Mouse (Mus musculus): ENCODE data around the gene Tfap2a.

Tfap2a gene

DNA sequence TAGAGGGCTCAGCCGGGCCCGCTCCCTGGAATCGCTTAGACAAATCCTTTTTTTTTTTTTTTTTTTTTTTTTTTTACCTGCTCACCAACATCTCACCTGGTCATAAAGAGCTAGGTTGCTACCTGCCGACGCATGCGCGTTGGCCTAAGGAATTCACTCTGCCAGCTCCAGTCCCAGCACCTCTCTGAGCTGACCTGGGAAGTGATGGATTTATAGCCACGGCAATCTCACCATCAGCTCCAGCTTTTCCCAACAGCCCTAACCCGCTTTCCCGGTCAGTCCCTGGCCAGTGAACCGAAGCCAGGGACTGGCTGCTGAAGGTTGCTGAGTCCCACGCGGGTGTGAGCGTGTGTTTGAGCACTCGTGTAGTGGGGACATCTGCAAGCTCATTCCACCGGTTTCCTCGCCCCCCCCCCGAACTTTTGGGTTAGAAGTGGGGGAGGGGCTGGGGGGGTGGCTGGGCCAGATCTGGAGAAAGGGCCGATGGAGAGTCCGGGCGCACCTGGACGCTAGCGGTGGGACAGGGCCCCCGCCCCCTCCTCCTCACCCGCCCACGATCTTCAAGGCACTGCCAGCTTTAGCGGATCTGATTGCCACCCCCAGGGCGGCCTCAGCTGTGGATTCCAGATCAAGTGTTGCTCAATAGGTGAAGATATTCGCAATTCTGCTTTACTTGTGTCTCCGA lies at the start of gene Tfap2a:
Tfap2a (minus strand) TSS at position 181 of the 685 bp plus-strand sequence.
- no peak for DNase-seq (ENCODE audit: low read depth)

DNA sequence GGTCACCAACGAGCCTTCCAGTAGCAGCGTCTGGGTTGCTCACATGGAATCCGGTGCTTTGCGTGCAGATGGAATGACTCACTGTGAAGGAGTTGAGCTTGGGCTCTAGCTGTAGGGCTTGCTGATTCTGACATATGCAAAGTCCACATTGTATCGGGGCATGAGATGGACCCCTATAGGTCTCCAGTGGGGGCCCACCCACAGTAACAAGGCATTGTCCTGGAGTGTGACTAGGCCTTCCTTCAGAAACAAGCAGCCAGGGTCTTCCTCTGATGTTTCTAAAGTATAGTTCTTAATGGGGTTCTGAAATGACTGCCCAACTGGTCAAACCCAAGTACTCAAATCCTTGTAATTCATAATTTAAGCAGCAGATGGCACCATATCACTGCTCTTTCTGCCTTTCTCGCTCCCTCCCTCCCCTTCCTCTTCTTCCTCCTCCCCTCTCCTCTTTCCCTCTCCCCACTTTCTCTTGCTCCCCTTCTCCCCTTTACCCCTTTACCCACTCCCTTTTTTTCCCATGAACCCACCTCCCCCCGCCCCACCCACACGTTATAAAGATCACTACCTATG lies 46.1 kb upstream of the Tfap2a start:
- peak; percentile 61 for DNase-seq (ENCODE audit: low read depth)

DNA sequence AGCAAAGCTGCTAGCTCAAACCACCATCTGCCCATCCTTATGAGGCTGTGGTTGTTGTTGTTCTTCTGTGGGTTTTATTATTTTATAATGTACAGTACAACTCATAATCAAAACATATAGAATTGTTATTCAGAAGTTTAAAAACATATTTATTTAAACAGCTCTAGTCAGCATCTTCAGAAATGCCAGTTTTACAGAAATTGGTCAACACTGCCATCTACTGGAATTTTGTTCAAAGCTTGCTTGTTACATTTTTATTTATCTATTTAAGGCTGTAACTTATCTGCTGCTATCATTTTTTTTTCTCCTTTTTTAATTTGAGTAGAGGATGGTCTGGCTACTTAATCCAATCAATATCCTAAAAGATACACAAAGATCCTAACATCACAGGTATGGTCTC lies 19.8 kb upstream of the Tfap2a start:
- peak; percentile 74 for DNase-seq (ENCODE audit: low read depth)

DNA sequence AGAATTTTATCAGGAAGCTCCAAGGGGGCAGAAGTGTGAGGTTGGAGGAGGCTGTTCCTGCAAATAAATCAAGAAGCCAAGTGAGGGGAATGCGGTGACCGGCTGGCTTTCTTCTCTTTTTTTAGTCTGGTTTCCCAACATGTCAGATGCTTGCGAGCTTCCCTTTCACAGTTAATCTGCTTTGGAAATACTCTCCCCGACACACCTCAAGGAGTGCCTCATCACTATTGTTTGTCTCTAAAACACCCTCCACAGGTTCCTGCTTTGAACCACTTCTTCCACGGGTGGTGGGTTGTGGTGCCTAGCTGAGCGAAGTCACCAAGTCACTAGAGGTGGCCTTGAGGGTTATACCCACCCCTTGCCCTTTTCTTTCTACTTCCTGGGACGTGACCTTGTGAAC lies 18.2 kb upstream of the Tfap2a start:
- peak; percentile 5 for DNase-seq (ENCODE audit: low read depth)

DNA sequence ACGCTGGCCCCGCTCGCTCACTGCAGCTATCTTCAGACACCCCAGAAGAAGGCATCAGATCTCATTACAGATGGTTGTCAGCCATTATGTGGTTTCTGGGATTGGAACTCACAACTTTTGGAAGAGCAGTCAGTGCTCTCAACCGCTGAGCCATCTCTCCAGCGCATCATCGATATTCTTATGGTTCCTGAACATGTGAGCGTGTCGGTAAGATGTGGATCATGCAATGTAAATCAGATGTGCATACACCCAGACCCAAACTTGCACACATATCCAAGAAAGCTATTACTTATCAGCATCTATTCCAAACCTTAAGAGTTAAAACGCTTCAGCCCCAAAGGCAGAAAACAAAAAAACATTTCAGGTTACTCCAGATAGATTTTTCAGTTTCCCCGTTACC lies 15.9 kb upstream of the Tfap2a start:
- DNase-seq (ENCODE audit: low read depth), result no peak

GRCm38 (mm10) chr13:40751889-40752288 lies 13.7 kb upstream of the Tfap2a start:
- DNase-seq (ENCODE audit: low read depth), result no peak

DNA sequence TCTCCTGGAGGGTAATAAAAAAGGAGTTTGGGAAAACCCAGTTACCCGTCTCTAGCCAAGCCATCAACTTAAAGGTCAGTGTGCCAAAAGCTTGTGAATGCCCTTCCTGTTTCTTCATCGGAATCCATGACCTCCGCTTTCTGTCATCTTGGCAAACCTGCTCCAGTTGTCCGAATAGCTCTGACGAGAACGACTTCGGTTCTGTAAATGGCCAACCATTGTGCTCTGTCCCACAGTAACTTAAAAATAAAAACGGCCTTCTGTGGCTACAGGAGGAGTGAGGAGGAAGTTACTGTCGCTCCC lies 11.4 kb upstream of the Tfap2a start:
- no peak for DNase-seq (ENCODE audit: low read depth)

- DNase-seq (ENCODE audit: low read depth), result peak; percentile 80
Observed at GRCm38 (mm10) chr13:40748785-40749602, 10.8 kb upstream of the Tfap2a start.

GRCm38 (mm10) chr13:40744111-40744805 lies 6.1 kb upstream of the Tfap2a start:
- no peak for DNase-seq (ENCODE audit: low read depth)

DNA sequence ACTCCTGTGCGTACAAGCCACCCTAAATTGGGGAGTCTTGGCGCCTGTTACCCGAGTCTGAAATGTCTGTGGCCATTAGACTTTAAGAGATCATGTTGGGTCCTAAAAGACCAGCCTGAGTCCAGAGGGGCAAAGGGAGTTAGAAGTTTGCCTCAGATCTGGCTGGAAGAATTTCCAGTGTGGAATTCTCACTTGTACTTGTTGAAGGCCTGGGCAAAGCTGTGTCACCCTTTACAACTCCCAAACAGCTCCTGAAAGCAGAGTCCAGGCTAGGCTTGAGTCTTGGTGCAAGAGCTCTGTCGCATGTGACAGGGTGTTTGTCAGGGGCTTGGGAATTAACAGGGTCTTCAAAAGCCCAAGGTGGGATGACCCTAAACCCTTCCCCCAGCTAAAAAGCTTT lies 5.0 kb upstream of the Tfap2a start:
- no peak for DNase-seq (ENCODE audit: low read depth)

- no peak for DNase-seq (ENCODE audit: low read depth)
Observed at GRCm38 (mm10) chr13:40741841-40742550, 3.8 kb upstream of the Tfap2a start.

DNA sequence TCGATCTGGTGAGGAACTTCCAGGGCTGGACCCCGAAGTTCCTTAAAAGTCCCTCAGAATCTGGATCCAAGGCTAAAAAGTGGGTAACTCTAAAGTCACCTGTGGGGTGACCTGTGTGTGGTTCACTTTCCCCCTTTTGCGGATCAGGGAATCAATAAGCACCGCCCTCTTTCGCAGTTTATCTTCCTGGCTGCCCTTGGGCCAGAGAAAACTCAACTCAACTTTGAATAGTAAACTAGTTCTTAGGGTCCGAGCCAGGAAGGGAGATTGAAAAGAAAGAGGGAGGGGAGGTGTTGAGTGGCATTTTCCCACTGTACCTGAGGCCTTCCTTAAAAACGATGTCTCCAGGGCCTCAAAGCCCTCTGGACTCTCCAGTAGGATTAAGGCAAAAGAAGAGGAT lies 3.3 kb upstream of the Tfap2a start:
- no peak for DNase-seq (ENCODE audit: low read depth)

- DNase-seq (ENCODE audit: low read depth), result no peak
Observed at GRCm38 (mm10) chr13:40740727-40741360, 2.7 kb upstream of the Tfap2a start.

DNA sequence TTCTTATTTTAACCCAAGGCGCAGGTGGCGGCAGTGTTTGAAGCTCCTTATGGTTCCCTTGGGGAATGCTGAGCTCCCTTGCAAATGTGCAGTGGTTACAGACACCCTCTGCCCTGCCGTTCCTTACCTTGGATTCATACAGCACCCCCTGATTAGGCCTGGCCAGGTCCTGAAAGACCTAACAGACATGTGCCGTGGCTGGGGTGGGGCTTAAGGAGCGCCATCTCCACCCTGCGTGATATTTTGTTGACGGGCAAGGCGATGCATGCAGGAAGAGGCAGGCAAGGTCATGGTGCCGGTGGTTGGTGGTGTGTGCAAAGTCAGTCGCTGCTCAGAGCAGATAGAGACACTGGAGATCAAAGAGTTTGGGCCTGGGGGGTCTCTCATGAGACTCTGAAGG lies 1.7 kb upstream of the Tfap2a start:
- DNase-seq (ENCODE audit: low read depth), result no peak

DNA sequence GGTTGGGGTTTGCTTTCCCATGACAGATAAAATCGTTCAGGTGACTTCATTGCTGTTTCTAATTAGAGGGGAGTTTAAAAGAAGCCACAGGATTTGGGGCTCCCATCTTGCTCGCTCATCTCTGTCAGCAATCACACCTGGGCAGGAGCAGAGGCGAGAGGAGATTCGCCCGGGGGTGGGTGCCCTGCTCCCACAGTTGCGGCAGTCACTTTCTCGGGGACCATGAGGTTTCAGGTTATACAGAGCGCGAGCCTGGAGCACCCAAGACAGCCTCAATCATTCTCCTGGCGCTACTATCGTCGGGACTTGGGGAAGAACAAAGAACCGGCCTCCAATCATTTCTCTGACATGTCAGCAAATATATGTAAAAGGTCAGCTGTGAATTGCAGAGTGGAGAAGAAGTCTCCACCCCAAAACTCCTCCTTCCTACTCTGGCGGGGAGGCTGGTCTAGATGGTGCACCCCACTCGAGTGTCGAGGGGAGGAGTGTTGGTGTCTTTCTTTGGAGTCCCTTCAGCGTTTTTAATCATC lies 1.0 kb upstream of the Tfap2a start:
- no peak for DNase-seq (ENCODE audit: low read depth)

GRCm38 (mm10) chr13:40737761-40738160 lies 415 bp downstream of the Tfap2a start:
- no peak for DNase-seq (ENCODE audit: low read depth)

DNA sequence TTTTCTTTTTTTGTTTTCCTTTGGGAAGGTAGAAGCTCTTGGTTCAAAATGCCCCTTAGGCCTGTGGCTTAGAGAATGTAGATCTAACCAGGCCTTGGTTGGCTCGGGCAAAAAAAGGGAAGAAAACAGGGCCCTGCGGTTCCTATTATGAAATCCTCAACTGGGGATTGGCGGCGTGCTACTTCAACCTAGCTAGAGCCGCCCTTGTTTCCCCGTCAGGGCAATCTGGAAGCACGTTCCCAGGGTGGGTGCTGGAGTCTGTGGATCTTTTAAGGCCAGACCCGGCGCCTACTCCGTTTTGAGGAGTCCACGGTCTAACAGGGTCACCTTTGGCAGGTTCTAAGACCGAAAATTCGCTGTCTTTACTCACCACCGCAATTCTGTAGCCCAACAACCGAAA lies 1.1 kb downstream of the Tfap2a start:
- DNase-seq (ENCODE audit: low read depth), result no peak

GRCm38 (mm10) chr13:40736107-40736780 lies 1.9 kb downstream of the Tfap2a start:
- no peak for DNase-seq (ENCODE audit: low read depth)

DNA sequence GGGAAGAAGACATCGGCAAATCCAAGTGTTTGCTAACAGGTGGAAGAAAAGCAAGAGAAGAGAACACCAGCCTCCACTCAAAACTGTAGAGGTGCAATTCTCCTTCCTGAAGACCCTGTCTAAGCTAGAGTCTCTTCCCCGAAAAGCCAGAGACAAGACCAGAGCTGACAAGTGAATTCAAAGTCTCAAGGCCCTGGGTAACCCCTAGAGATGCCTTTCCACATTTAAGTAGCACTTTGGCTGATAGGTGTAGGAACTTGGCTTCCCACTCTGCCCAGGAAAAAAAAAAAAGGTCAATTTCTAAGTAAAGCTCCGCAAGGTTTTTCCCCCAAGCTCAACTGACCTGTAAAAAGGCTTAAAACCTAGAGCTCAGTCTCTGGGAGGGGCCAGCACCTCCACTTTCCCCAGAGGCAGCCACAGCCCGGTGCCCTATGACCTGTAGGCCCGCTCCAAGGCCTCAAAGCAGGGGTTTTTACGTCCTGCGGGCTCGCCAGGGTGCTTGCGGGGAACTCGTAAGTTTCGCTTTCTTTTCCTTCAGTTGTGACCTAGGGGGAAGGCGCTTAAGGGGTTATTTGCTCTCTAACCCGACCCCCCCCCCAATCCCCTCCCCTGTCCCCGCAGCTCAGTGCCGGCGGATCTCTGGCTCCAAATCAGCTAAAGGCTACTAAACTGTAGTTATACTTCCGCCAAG lies 2.6 kb downstream of the Tfap2a start:
- no peak for DNase-seq (ENCODE audit: low read depth)

- no peak for DNase-seq (ENCODE audit: low read depth)
Observed at GRCm38 (mm10) chr13:40734316-40734965, 3.7 kb downstream of the Tfap2a start.
